Mouse (Mus musculus): ENCODE results near the gene Washc2.

- no peak for TF ChIP-seq CTCF (IDR thresholded peaks at IDR 0.05; ENCODE audit: control insufficient read depth, insufficient read depth, insufficient read length)
- TF ChIP-seq MAX (IDR thresholded peaks at IDR 0.05): no peak
Observed at GRCm38 (mm10) chr6:116267110-116267423, 59.2 kb downstream of the Washc2 start.

Measured in C2C12 (cell line).